Mouse (Mus musculus): ENCODE data around the gene Cadm3. TPM values are rescaled to one million over a fixed set of nuclear protein-coding genes. Genes with fewer than 3 reads are reported as not detected.

Cadm3 gene
- polyA plus RNA-seq, 1 experiment from 2014 or later = 1.6 TPM

Other genes starting within 250 kb of the Cadm3 start
- gene Olfr1408, start 230.3 kb downstream of the Cadm3 start, polyA plus RNA-seq (2016; fragmentation: Nextera tagmentation; extraction: Ambion mirVana) = not detected in 2 replicates
- gene Olfr1406, start 177.1 kb downstream of the Cadm3 start, polyA plus RNA-seq (2016; fragmentation: Nextera tagmentation; extraction: Ambion mirVana) = not detected in 2 replicates
- not detected in 2 replicates for gene Olfr218, start 169.9 kb downstream of the Cadm3 start, polyA plus RNA-seq (2016; fragmentation: Nextera tagmentation; extraction: Ambion mirVana)
- not detected in 2 replicates for gene Olfr1404, start 155.3 kb downstream of the Cadm3 start, polyA plus RNA-seq (2016; fragmentation: Nextera tagmentation; extraction: Ambion mirVana)
- not detected in 2 replicates for gene Fcer1a, start 140.5 kb downstream of the Cadm3 start, polyA plus RNA-seq (2016; fragmentation: Nextera tagmentation; extraction: Ambion mirVana)
- not detected in 2 replicates for gene Olfr418, start 101.7 kb downstream of the Cadm3 start, polyA plus RNA-seq (2016; fragmentation: Nextera tagmentation; extraction: Ambion mirVana)
- not detected in 2 replicates for gene Mptx2, start 89.9 kb downstream of the Cadm3 start, polyA plus RNA-seq (2016; fragmentation: Nextera tagmentation; extraction: Ambion mirVana)
- 0.95 and 1.1 TPM in 2 replicates for gene Ackr1, start 33.9 kb downstream of the Cadm3 start, polyA plus RNA-seq (2016; fragmentation: Nextera tagmentation; extraction: Ambion mirVana)
- 4.8 and 6.4 TPM in 2 replicates for gene Aim2, start 16.8 kb downstream of the Cadm3 start, polyA plus RNA-seq (2016; fragmentation: Nextera tagmentation; extraction: Ambion mirVana)
- not detected in 2 replicates for gene Ifi206, start 123.3 kb upstream of the Cadm3 start, polyA plus RNA-seq (2016; fragmentation: Nextera tagmentation; extraction: Ambion mirVana)
- not detected in 2 replicates for gene Ifi214, start 168.3 kb upstream of the Cadm3 start, polyA plus RNA-seq (2016; fragmentation: Nextera tagmentation; extraction: Ambion mirVana)
- not detected in 2 replicates for gene Ifi213, start 231.6 kb upstream of the Cadm3 start, polyA plus RNA-seq (2016; fragmentation: Nextera tagmentation; extraction: Ambion mirVana)